Mouse (Mus musculus): ENCODE data around the gene 4933434E20Rik.

DNA sequence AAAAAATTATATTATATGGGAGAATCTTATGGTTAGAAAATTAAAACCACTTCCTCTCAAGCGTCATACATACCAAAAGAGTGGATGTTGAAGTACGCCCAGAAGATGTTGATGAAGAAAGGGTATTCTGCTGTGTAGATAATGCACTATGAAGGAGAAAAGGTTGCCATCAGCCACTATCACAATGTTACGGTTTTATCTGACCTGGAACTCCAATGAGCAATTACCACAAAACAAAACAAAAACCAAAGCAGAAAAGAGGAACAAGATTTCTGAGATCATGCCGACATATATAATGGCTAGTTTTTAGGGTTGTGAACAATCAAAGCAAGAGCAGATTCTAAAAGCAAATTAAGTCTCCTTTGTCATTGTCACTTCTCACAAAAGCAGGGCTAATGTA lies 34.8 kb upstream of the 4933434E20Rik start:
- TF ChIP-seq GATA2 (IDR thresholded peaks at IDR 0.05; ENCODE audit: borderline replicate concordance, low read depth, low read length) (no peak), CTCF (IDR thresholded peaks at IDR 0.05; ENCODE audit: low read depth, low read length) (no peak), POLR2AphosphoS5 (IDR thresholded peaks at IDR 0.05; ENCODE audit: insufficient replicate concordance, low read depth, low read length) (no peak), GATA1 (IDR thresholded peaks at IDR 0.05; ENCODE audit: borderline replicate concordance, low read length) (no peak), TAL1 (conservative IDR thresholded peaks at IDR 0.05; ENCODE audit: low read depth, low read length) (no peak)
